Mouse (Mus musculus) liver, adult 2 months (tissue): ENCODE data around the gene Sec31a. TPM values are rescaled to one million over a fixed set of nuclear protein-coding genes. Genes with fewer than 3 reads are reported as not detected.

Source experiments
- DNase-seq: peaks from one replicate; pipeline ENCODE4 v3.0.0-alpha.2; 2011; ENCODE audit warnings: low read depth, low spot score; ENCODE audit errors: extremely low read depth
- H3K27ac ChIP-seq: fragments of 200-500 bp; replicated peaks from 2 replicates; pipeline ENCODE4 v1.5.1; 2012; ENCODE audit warnings: low read depth, mild to moderate bottlenecking, control low read depth, inconsistent platforms, low read length; ENCODE audit not compliant: insufficient read depth
- H3K27me3 ChIP-seq: fragments of 200-500 bp; 2 replicates; pipeline ENCODE4 v1.6.1; 2012; ENCODE audit warnings: mild to moderate bottlenecking, moderate library complexity, low read length, inconsistent platforms; ENCODE audit not compliant: control insufficient read depth, insufficient read depth
- H3K36me3 ChIP-seq: fragments of 200-500 bp; 2 replicates; pipeline ENCODE4 v1.6.1; 2012; ENCODE audit warnings: low read length, inconsistent platforms; ENCODE audit not compliant: control insufficient read depth, insufficient read depth
- H3K4me1 ChIP-seq: fragments of 200-500 bp; 2 replicates; pipeline ENCODE4 v1.6.1; 2011; ENCODE audit warnings: low read length; ENCODE audit not compliant: control insufficient read depth, insufficient read depth
- H3K4me3 ChIP-seq: fragments of 200-500 bp; 2 replicates; pipeline ENCODE4 v1.5.1; 2011; ENCODE audit warnings: low read depth, mild to moderate bottlenecking, control low read depth, low read length, moderate library complexity; ENCODE audit not compliant: insufficient read depth
- H3K79me2 ChIP-seq: fragments of 200-500 bp; 2 replicates; pipeline ENCODE4 v1.6.1; 2012; ENCODE audit warnings: inconsistent platforms, mild to moderate bottlenecking, low read length, moderate library complexity; ENCODE audit not compliant: control insufficient read depth, insufficient read depth
- H3K9ac ChIP-seq: fragments of 200-500 bp; 2 replicates; pipeline ENCODE4 v1.6.1; 2012; ENCODE audit warnings: low read depth, mild to moderate bottlenecking, control low read depth, inconsistent platforms, low read length
- CTCF ChIP-seq: fragments of 200-500 bp; IDR thresholded peaks from 2 replicates; pipeline ENCODE4 v1.5.1; 2011; ENCODE audit warnings: low read depth, low read length, control low read depth
- POLR2A ChIP-seq: fragments of 200-500 bp; IDR thresholded peaks from 2 replicates; pipeline ENCODE4 v1.6.1; 2011; ENCODE audit warnings: low read length, control low read depth; ENCODE audit not compliant: insufficient read depth; ENCODE audit errors: extremely low read depth
- WGBS: fragments of 180-500 bp; shearing (Covaris S2); methylation state at CpG from one replicate; pipeline ENCODE4 v1.1.7; 2018; 5-methylcytosine and 5-hydroxymethylcytosine counted together
- polyA plus RNA-seq: library from polyadenylated mRNA; depleted of rRNA; stranded (reverse); fragments of >200 nt; gene quantifications from 2 replicates; pipeline ENCODE4 v1.2.3, GENCODE M21; 2012
- total RNA-seq: library from RNA; depleted of rRNA; stranded (reverse); fragments of >200 nt; gene quantifications from 2 replicates; pipeline ENCODE4 v1.2.3, GENCODE M21; 2014

Sec31a gene
- total and polyA plus RNA-seq, 2 experiments = 76.1 to 188 TPM

DNA sequence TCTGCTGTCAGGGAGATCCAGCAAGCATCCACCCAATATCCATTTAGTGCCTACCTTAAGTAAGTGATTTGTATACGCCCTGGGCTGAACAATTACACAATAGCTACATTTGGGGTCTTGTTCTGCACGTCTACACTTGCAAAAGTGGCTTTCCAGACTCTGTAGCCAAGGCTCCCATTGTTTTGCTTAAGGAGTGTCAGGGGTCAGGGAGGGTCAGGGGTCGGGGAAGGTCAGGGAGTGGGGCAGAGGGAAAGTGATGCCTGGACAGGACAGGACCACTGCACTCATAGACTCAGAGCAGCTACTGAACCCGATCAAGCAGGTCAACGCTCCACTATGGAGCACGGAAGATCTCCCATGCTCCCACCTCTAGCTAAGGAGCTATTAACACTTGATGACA, 72.9 kb downstream of the Sec31a start:
- DNase-seq = no peak
- H3K4me1 ChIP-seq = no peaks in the 10 kb centered on the region
- no peaks in the 10 kb centered on the region for H3K79me2 ChIP-seq
- H3K27ac ChIP-seq = no peak overlapping the region
- 59% methylated on average over 6 of the region's 6 CpGs for WGBS
- TF ChIP-seq POLR2A (no peak), CTCF (no peak)
- no peaks in the 10 kb centered on the region for H3K27me3 ChIP-seq
- no peak overlapping the region for H3K9ac ChIP-seq
- H3K4me3 ChIP-seq = no peak overlapping the region
- H3K36me3 ChIP-seq = no peaks in the 10 kb centered on the region

DNA sequence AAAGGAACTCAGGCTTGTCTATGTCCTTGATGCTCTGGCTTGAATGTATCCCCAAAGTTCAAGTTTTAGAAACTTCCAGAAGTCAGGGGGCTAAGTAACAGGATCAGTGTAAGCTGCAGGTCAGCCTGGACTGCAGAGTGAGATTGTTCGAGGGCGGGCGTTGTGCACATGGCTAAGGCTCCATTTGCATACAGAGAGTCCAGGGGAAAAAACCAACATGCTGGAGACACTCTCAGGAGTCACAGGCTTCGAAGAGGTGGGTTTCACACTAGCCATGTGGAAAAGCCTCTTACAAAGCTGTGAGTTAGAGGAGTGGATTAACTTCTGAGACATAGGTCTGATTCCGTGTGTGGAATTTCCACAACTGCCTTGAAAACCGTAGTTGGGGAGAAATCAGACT, 73.6 kb downstream of the Sec31a start:
- Histone ChIP-seq H3K4me1 (no peaks in the 10 kb centered on the region), H3K36me3 (no peaks in the 10 kb centered on the region), H3K9ac (no peak overlapping the region), H3K79me2 (no peaks in the 10 kb centered on the region), H3K27ac (no peak overlapping the region), H3K4me3 (no peak overlapping the region), H3K27me3 (no peaks in the 10 kb centered on the region)
- WGBS = 80% methylated on average over 6 of the region's 6 CpGs
- no peak for TF ChIP-seq POLR2A
- no peak for TF ChIP-seq CTCF
- no peak for DNase-seq

- no peaks in the 10 kb centered on the region for H3K4me1 ChIP-seq
- H3K79me2 ChIP-seq = no peaks in the 10 kb centered on the region
- no peaks in the 10 kb centered on the region for H3K36me3 ChIP-seq
- no peak overlapping the region for H3K9ac ChIP-seq
- no peak for TF ChIP-seq POLR2A
- TF ChIP-seq CTCF = no peak
- H3K27me3 ChIP-seq = no peaks in the 10 kb centered on the region
- DNase-seq = no peak
- H3K4me3 ChIP-seq = no peak overlapping the region
- no peak overlapping the region for H3K27ac ChIP-seq
- WGBS = 88% methylated on average over 7 of the region's 7 CpGs
Observed at GRCm38 (mm10) chr5:100341042-100341441, 75.0 kb downstream of the Sec31a start.

DNA sequence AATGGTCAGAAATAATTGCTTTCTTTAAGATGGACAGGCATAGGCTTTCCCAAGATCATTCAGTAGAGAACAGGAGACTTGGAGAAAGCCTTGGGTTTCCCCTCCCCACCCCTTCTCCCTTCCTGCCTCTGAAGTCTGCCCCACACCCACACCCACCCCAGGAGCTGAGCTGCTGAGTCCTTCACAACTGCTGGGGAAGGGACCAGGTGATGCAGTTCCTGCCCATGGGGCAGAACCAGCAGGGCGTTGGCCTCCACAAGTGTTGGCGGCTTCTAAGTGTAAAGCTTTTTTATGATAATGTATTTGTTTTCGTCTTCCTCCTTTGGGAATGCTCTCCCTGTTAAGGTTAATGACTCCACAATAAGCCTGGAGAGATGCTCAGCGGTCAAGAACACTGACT, 78.2 kb downstream of the Sec31a start:
- TF ChIP-seq POLR2A (no peak), CTCF (no peak)
- Histone ChIP-seq H3K27ac (no peak overlapping the region), H3K9ac (no peak overlapping the region), H3K4me1 (no peaks in the 10 kb centered on the region), H3K27me3 (no peaks in the 10 kb centered on the region), H3K79me2 (no peaks in the 10 kb centered on the region), H3K36me3 (no peaks in the 10 kb centered on the region), H3K4me3 (no peak overlapping the region)
- DNase-seq = no peak
- WGBS = 87% methylated on average over 4 of the region's 4 CpGs

DNA sequence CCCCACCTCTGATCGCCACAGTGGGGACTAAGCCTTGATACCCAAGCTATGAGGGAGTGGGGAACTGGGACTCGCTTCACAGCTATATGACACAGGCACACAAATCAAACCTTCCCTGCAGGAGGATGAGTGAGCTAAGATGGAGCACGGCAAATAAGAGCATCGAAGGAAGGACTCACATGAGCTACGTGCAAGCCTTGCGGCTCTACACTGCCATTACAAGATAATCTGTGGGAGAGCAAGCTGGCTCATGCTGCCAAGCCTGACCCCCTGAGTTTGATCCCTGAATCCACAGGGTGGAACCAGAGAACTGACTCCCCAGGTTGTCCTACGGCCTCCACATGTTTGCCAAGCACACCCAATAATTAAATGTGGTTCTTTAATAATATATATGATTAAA, 79.2 kb downstream of the Sec31a start:
- Histone ChIP-seq H3K79me2 (no peaks in the 10 kb centered on the region), H3K36me3 (no peaks in the 10 kb centered on the region), H3K4me3 (no peak overlapping the region), H3K27ac (no peak overlapping the region), H3K9ac (no peak overlapping the region), H3K4me1 (no peaks in the 10 kb centered on the region), H3K27me3 (no peaks in the 10 kb centered on the region)
- 93% methylated on average over 7 of the region's 7 CpGs for WGBS
- TF ChIP-seq CTCF = no peak
- no peak for TF ChIP-seq POLR2A
- no peak for DNase-seq

- Histone ChIP-seq H3K27me3 (no peaks in the 10 kb centered on the region), H3K27ac (no peak overlapping the region), H3K4me3 (no peak overlapping the region), H3K4me1 (no peaks in the 10 kb centered on the region), H3K79me2 (no peaks in the 10 kb centered on the region), H3K36me3 (no peaks in the 10 kb centered on the region), H3K9ac (no peak overlapping the region)
- no peak for DNase-seq
- TF ChIP-seq POLR2A (no peak), CTCF (no peak)
- 90% methylated on average over 5 of the region's 5 CpGs for WGBS
Observed at GRCm38 (mm10) chr5:100335581-100336080, 80.4 kb downstream of the Sec31a start.
